Mouse (Mus musculus) kidney, embryonic 16.5 days (tissue): ENCODE results near the gene L2hgdh. TPM values are rescaled to one million over a fixed set of nuclear protein-coding genes. Genes with fewer than 3 reads are reported as not detected.

Experiments used
- ATAC-seq: fragments of 200-750 bp; cut with Nextera tagmentation; 2 replicates; pipeline ENCODE4 v1.8.0; 2017; ENCODE audit warnings: moderate TSS enrichment; ENCODE audit not compliant: low FRiP score, low TSS enrichment
- H3K27ac ChIP-seq: fragments of 300-500 bp; sonication (generic); 2 replicates; pipeline ENCODE4 v1.5.1; 2014; ENCODE audit warnings: low read length
- H3K27me3 ChIP-seq: fragments of 300-500 bp; sonication (generic); 2 replicates; pipeline ENCODE4 v1.6.1; 2014; ENCODE audit warnings: low read length, control low read depth, mixed read lengths; ENCODE audit not compliant: insufficient read depth
- H3K36me3 ChIP-seq: fragments of 300-500 bp; sonication (generic); 2 replicates; pipeline ENCODE4 v1.6.1; 2014; ENCODE audit warnings: low read length, control low read depth, mixed read lengths; ENCODE audit not compliant: insufficient read depth
- H3K4me1 ChIP-seq: fragments of 300-500 bp; sonication (generic); 2 replicates; pipeline ENCODE4 v1.6.1; 2014; ENCODE audit warnings: low read length, control low read depth, mixed read lengths; ENCODE audit not compliant: insufficient read depth
- H3K4me2 ChIP-seq: fragments of 300-500 bp; sonication (generic); replicated peaks from 2 replicates; pipeline ENCODE4 v1.6.1; 2014; ENCODE audit warnings: low read depth, low read length
- H3K4me3 ChIP-seq: fragments of 300-500 bp; sonication (generic); 2 replicates; pipeline ENCODE4 v1.5.1; 2014; ENCODE audit warnings: mild to moderate bottlenecking, low read length
- H3K9ac ChIP-seq: fragments of 300-500 bp; sonication (generic); replicated peaks from 2 replicates; pipeline ENCODE4 v1.6.1; 2014; ENCODE audit warnings: low read length
- H3K9me3 ChIP-seq: fragments of 300-500 bp; sonication (generic); 2 replicates; pipeline ENCODE4 v1.6.1; 2016; ENCODE audit warnings: low read length, control low read depth
- WGBS: fragments of 180-500 bp; shearing (Covaris S2); extraction: QIAGEN DNeasy Blood & Tissue Kit; methylation state at CpG from one replicate; pipeline ENCODE4 v1.1.7; 2014; 5-methylcytosine and 5-hydroxymethylcytosine counted together
- polyA plus RNA-seq: library from polyadenylated mRNA; unstranded; fragments of >200 nt; fragmentation: Nextera tagmentation; extraction: Ambion mirVana; gene quantifications from 2 replicates; pipeline ENCODE4 v1.2.1, GENCODE M21; 2015

The L2hgdh gene
- polyA plus RNA-seq, 1 experiment from 2014 or later = 26.9 TPM

- Histone ChIP-seq H3K27me3 (no peaks in the 10 kb centered on the region), H3K4me1 (no peaks in the 10 kb centered on the region), H3K36me3 (peaks cover 9% of the 10 kb centered on the region), H3K9ac (no peak overlapping the region), H3K4me3 (no peak overlapping the region), H3K27ac (no peak overlapping the region), H3K9me3 (no peaks in the 10 kb centered on the region), H3K4me2 (no peak overlapping the region)
- ATAC-seq = no peak
- WGBS = 71% methylated on average over 5 of the region's 5 CpGs
Observed at GRCm38 (mm10) chr12:69696746-69697145, 27.9 kb downstream of the L2hgdh start.

- H3K9me3 ChIP-seq = no peaks in the 10 kb centered on the region
- no peak overlapping the region for H3K4me2 ChIP-seq
- H3K27me3 ChIP-seq = no peaks in the 10 kb centered on the region
- H3K4me1 ChIP-seq = no peaks in the 10 kb centered on the region
- no peak overlapping the region for H3K9ac ChIP-seq
- peak; percentile 63 for ATAC-seq
- 66% methylated on average over 17 of the region's 17 CpGs for WGBS
- H3K4me3 ChIP-seq = no peak overlapping the region
- H3K36me3 ChIP-seq = peaks cover 2% of the 10 kb centered on the region; the same call in 1 of the 2 replicates
- H3K27ac ChIP-seq = no peak overlapping the region
Observed at GRCm38 (mm10) chr12:69693471-69693870, 31.2 kb downstream of the L2hgdh start.

GRCm38 (mm10) chr12:69690714-69691113 is 34.0 kb downstream of the L2hgdh start:
- H3K9me3 ChIP-seq = no peaks in the 10 kb centered on the region; the same call in 1 of the 2 replicates
- no peak overlapping the region for H3K4me2 ChIP-seq
- no peak overlapping the region for H3K27ac ChIP-seq
- H3K4me1 ChIP-seq = no peaks in the 10 kb centered on the region
- H3K4me3 ChIP-seq = no peak overlapping the region
- no peaks in the 10 kb centered on the region for H3K36me3 ChIP-seq
- H3K9ac ChIP-seq = no peak overlapping the region
- H3K27me3 ChIP-seq = no peaks in the 10 kb centered on the region
- ATAC-seq = no peak
- 90% methylated on average over 4 of the region's 4 CpGs for WGBS

- H3K4me2 ChIP-seq = no peak overlapping the region
- H3K4me1 ChIP-seq = no peaks in the 10 kb centered on the region
- no peaks in the 10 kb centered on the region; the same call in 1 of the 2 replicates for H3K9me3 ChIP-seq
- H3K27ac ChIP-seq = no peak overlapping the region
- no peaks in the 10 kb centered on the region for H3K36me3 ChIP-seq
- no peak overlapping the region for H3K4me3 ChIP-seq
- no peaks in the 10 kb centered on the region for H3K27me3 ChIP-seq
- no peak overlapping the region for H3K9ac ChIP-seq
- no peak for ATAC-seq
Observed at GRCm38 (mm10) chr12:69689094-69689493, 35.6 kb downstream of the L2hgdh start.

- Histone ChIP-seq H3K4me1 (no peaks in the 10 kb centered on the region), H3K9me3 (no peaks in the 10 kb centered on the region; the same call in 1 of the 2 replicates), H3K27ac (no peak overlapping the region), H3K36me3 (no peaks in the 10 kb centered on the region), H3K27me3 (no peaks in the 10 kb centered on the region), H3K4me3 (no peak overlapping the region), H3K9ac (no peak overlapping the region), H3K4me2 (no peak overlapping the region)
- 0 out of 2 replicates have a peak, but pooled peaks have one; percentile 15 for ATAC-seq
- 43% methylated on average over 2 of the region's 2 CpGs for WGBS
Observed at GRCm38 (mm10) chr12:69688368-69688767, 36.3 kb downstream of the L2hgdh start.

GRCm38 (mm10) chr12:69683537-69683936 is 41.1 kb downstream of the L2hgdh start:
- no peak for ATAC-seq
- Histone ChIP-seq H3K27ac (no peak overlapping the region), H3K9me3 (no peaks in the 10 kb centered on the region; the same call in 1 of the 2 replicates), H3K4me2 (no peak overlapping the region), H3K4me3 (no peak overlapping the region), H3K9ac (no peak overlapping the region), H3K27me3 (no peaks in the 10 kb centered on the region), H3K36me3 (no peaks in the 10 kb centered on the region), H3K4me1 (peaks cover 15% of the 10 kb centered on the region)
- 41% methylated on average over 10 of the region's 10 CpGs for WGBS

- WGBS = 43% methylated on average over 14 of the region's 14 CpGs
Observed at GRCm38 (mm10) chr12:69682788-69683419, 41.8 kb downstream of the L2hgdh start.

GRCm38 (mm10) chr12:69682065-69682787 is 42.4 kb downstream of the L2hgdh start:
- Histone ChIP-seq H3K27me3 (no peaks in the 10 kb centered on the region), H3K4me1 (peaks cover 18% of the 10 kb centered on the region), H3K27ac (peak overlapping the region; percentile 96), H3K4me2 (peak overlapping the region; percentile 66), H3K9ac (peak overlapping the region; percentile 95), H3K4me3 (peak overlapping the region; percentile 85), H3K9me3 (no peaks in the 10 kb centered on the region), H3K36me3 (no peaks in the 10 kb centered on the region)
- peak; percentile 91 for ATAC-seq
- WGBS = under 1% methylated on average over 28 of the region's 54 CpGs

More at GRCm38 (mm10) chr12:69682788-69683419, 41.8 kb downstream of the L2hgdh start:
- Histone ChIP-seq H3K9ac (0 out of 2 replicates have a peak overlapping the region, but pooled peaks have one; percentile 17), H3K27ac (no peak overlapping the region), H3K4me2 (peak overlapping the region; percentile 66), H3K27me3 (no peaks in the 10 kb centered on the region), H3K4me3 (peak overlapping the region; percentile 85; the same call in 1 of the 2 replicates), H3K9me3 (no peaks in the 10 kb centered on the region; the same call in 1 of the 2 replicates), H3K36me3 (no peaks in the 10 kb centered on the region), H3K4me1 (peaks cover 15% of the 10 kb centered on the region)
- ATAC-seq = no peak

GRCm38 (mm10) chr12:69681566-69682061 is 43.1 kb downstream of the L2hgdh start, which contains the start of gene Sos2:
TSS of gene Sos2 (minus strand) at chr12:69681852.
- ATAC-seq = peak; percentile 87
- peak within 1 kb of the TSS; percentile 95 for H3K9ac ChIP-seq
- H3K9me3 ChIP-seq = no peaks in the 10 kb centered on the region
- H3K27ac ChIP-seq = peak within 1 kb of the TSS; percentile 96
- peaks cover 18% of the 10 kb centered on the region for H3K4me1 ChIP-seq
- no peaks in the 10 kb centered on the region for H3K36me3 ChIP-seq
- peak within 1 kb of the TSS; percentile 85 for H3K4me3 ChIP-seq
- 0% methylated on average over 26 of the region's 85 CpGs for WGBS
- peak within 1 kb of the TSS; percentile 66 for H3K4me2 ChIP-seq
- H3K27me3 ChIP-seq = no peaks in the 10 kb centered on the region
